Mouse (Mus musculus) limb, embryonic 14.5 days (tissue): ENCODE measurements at regions not wholly inside any gene's neighbourhood (a gene's known extent, or its start where the extent isn't known, plus 50 kb on each side); places are given as distances from the start of the nearest gene placed in this dataset.

Experiments
- ATAC-seq: fragments of 200-750 bp; cut with Nextera tagmentation; 2 replicates; pipeline ENCODE4 v1.8.0; 2017; ENCODE audit warnings: low read depth, moderate number of reproducible peaks, moderate TSS enrichment; ENCODE audit not compliant: low FRiP score
- DNase-seq: peaks from one replicate; pipeline ENCODE4 v3.0.0-alpha.2; 2015; ENCODE audit warnings: low spot score
- H3K27ac ChIP-seq: fragments of 300-500 bp; sonication (generic); replicated peaks from 2 replicates; pipeline ENCODE4 v1.5.1; 2014; ENCODE audit warnings: low read depth, mild to moderate bottlenecking, low read length, moderate library complexity, mixed read lengths
- H3K27me3 ChIP-seq: fragments of 300-500 bp; sonication (generic); 2 replicates; pipeline ENCODE4 v1.6.1; 2014; ENCODE audit warnings: low read length, mixed read lengths; ENCODE audit not compliant: control insufficient read depth, insufficient read depth
- H3K36me3 ChIP-seq: fragments of 300-500 bp; sonication (generic); 2 replicates; pipeline ENCODE4 v1.6.1; 2014; ENCODE audit warnings: mild to moderate bottlenecking, low read length, moderate library complexity, mixed read lengths; ENCODE audit not compliant: control insufficient read depth, insufficient read depth
- H3K4me1 ChIP-seq: fragments of 300-500 bp; sonication (generic); 2 replicates; pipeline ENCODE4 v1.6.1; 2014; ENCODE audit warnings: antibody characterized with exemption, low read length, mixed read lengths; ENCODE audit not compliant: control insufficient read depth, insufficient read depth
- H3K4me2 ChIP-seq: fragments of 300-500 bp; sonication (generic); replicated peaks from 2 replicates; pipeline ENCODE4 v1.6.1; 2014; ENCODE audit warnings: low read depth, mild to moderate bottlenecking, low read length, moderate library complexity; ENCODE audit not compliant: severe bottlenecking
- H3K4me3 ChIP-seq: fragments of 300-500 bp; sonication (generic); replicated peaks from 2 replicates; pipeline ENCODE4 v1.5.1; 2014; ENCODE audit warnings: low read length
- H3K9ac ChIP-seq: fragments of 300-500 bp; sonication (generic); 2 replicates; pipeline ENCODE4 v1.6.1; 2014; ENCODE audit warnings: mild to moderate bottlenecking, low read depth, low read length, moderate library complexity; ENCODE audit not compliant: severe bottlenecking
- H3K9me3 ChIP-seq: fragments of 300-500 bp; sonication (generic); 2 replicates; pipeline ENCODE4 v1.6.1; 2016; ENCODE audit warnings: low read length; ENCODE audit not compliant: control insufficient read depth
- POLR2A ChIP-seq: fragments of 200-500 bp; IDR thresholded peaks from 2 replicates; pipeline ENCODE4 v1.8.0; 2012; ENCODE audit warnings: inconsistent platforms, mild to moderate bottlenecking, moderate library complexity, borderline replicate concordance; ENCODE audit not compliant: insufficient read depth, insufficient read length; ENCODE audit errors: extremely low read depth
- WGBS: fragments of 180-500 bp; shearing (Covaris S2); extraction: QIAGEN DNeasy Blood & Tissue Kit; methylation state at CpG from one replicate; pipeline ENCODE4 v1.1.7; 2014; 5-methylcytosine and 5-hydroxymethylcytosine counted together

- DNase-seq (no peak), ATAC-seq (no peak)
- Histone ChIP-seq H3K27me3 (no peaks in the 10 kb centered on the region), H3K36me3 (no peaks in the 10 kb centered on the region), H3K4me3 (no peak overlapping the region), H3K4me2 (no peak overlapping the region), H3K9me3 (no peaks in the 10 kb centered on the region), H3K4me1 (no peaks in the 10 kb centered on the region), H3K9ac (no peak overlapping the region), H3K27ac (no peak overlapping the region)
- WGBS: 90% methylated on average over 2 of the region's 2 CpGs
- TF ChIP-seq POLR2A: no peak
Measured at GRCm38 (mm10) chr12:57809961-57810360, 246.0 kb downstream of the Ttc6 start.

GRCm38 (mm10) chr12:57823809-57824208, 259.9 kb downstream of the Ttc6 start:
- Histone ChIP-seq H3K4me3 (no peak overlapping the region), H3K27ac (no peak overlapping the region), H3K4me1 (0 out of 2 replicates have a peak, but pooled peaks cover 3% of the 10 kb centered on the region), H3K9ac (no peak overlapping the region), H3K27me3 (no peaks in the 10 kb centered on the region), H3K4me2 (no peak overlapping the region), H3K36me3 (no peaks in the 10 kb centered on the region), H3K9me3 (no peaks in the 10 kb centered on the region)
- ATAC-seq (no peak), DNase-seq (no peak)
- WGBS: 74% methylated on average over 6 of the region's 6 CpGs
- no peak for TF ChIP-seq POLR2A

- no peaks in the 10 kb centered on the region for H3K9me3 ChIP-seq
- no peak overlapping the region for H3K4me3 ChIP-seq
- WGBS: 17% methylated on average over 3 of the region's 3 CpGs
- H3K27me3 ChIP-seq: no peaks in the 10 kb centered on the region
- no peak overlapping the region for H3K4me2 ChIP-seq
- H3K4me1 ChIP-seq: 0 out of 2 replicates have a peak, but pooled peaks cover 3% of the 10 kb centered on the region
- H3K36me3 ChIP-seq: no peaks in the 10 kb centered on the region
- H3K9ac ChIP-seq: no peak overlapping the region
- no peak overlapping the region for H3K27ac ChIP-seq
- DNase-seq (peak; percentile 63), ATAC-seq (no peak)
- no peak for TF ChIP-seq POLR2A
Measured at GRCm38 (mm10) chr12:57825754-57826153, 261.8 kb downstream of the Ttc6 start.

GRCm38 (mm10) chr12:57842813-57843212, 278.9 kb downstream of the Ttc6 start:
- H3K4me1 ChIP-seq: no peaks in the 10 kb centered on the region
- H3K27ac ChIP-seq: no peak overlapping the region
- ATAC-seq (no peak), DNase-seq (no peak)
- no peak overlapping the region for H3K9ac ChIP-seq
- H3K4me3 ChIP-seq: no peak overlapping the region
- no peaks in the 10 kb centered on the region for H3K27me3 ChIP-seq
- H3K9me3 ChIP-seq: no peaks in the 10 kb centered on the region
- no peak overlapping the region for H3K4me2 ChIP-seq
- 56% methylated on average over 4 of the region's 4 CpGs for WGBS
- no peaks in the 10 kb centered on the region for H3K36me3 ChIP-seq
- no peak for TF ChIP-seq POLR2A

- Histone ChIP-seq H3K36me3 (no peaks in the 10 kb centered on the region), H3K9me3 (no peaks in the 10 kb centered on the region), H3K9ac (no peak overlapping the region), H3K27ac (no peak overlapping the region), H3K27me3 (no peaks in the 10 kb centered on the region), H3K4me2 (no peak overlapping the region), H3K4me1 (no peaks in the 10 kb centered on the region), H3K4me3 (no peak overlapping the region)
- DNase-seq (no peak), ATAC-seq (no peak)
- WGBS: 82% methylated on average over 2 of the region's 2 CpGs
- TF ChIP-seq POLR2A: no peak
Measured at GRCm38 (mm10) chr12:57871028-57871427, 307.1 kb downstream of the Ttc6 start.

- 87% methylated on average over 4 of the region's 4 CpGs for WGBS
- no peak for ATAC-seq
- no peak for TF ChIP-seq POLR2A
Measured at GRCm38 (mm10) chr12:57890783-57891478, 320.6 kb upstream of the Sstr1 start.

More at GRCm38 (mm10) chr12:57890783-57891478, 320.6 kb upstream of the Sstr1 start:
- no peaks in the 10 kb centered on the region for H3K36me3 ChIP-seq
- no peak overlapping the region for H3K4me2 ChIP-seq
- H3K27ac ChIP-seq: no peak overlapping the region
- H3K4me3 ChIP-seq: no peak overlapping the region
- DNase-seq: no peak
- no peak overlapping the region for H3K9ac ChIP-seq
- no peaks in the 10 kb centered on the region for H3K4me1 ChIP-seq
- H3K27me3 ChIP-seq: no peaks in the 10 kb centered on the region
- H3K9me3 ChIP-seq: no peaks in the 10 kb centered on the region
